Mouse (Mus musculus): ENCODE data around the gene Klrb1b. TPM values are rescaled to one million over a fixed set of nuclear protein-coding genes. Genes with fewer than 3 reads are reported as not detected.
"Not testable (repeated sequence)": the region's sequence is repeated elsewhere in the genome, so short reads cannot be mapped to it uniquely, and the experiment has no call there.

Gene Klrb1b
- polyA plus RNA-seq, 1 experiment from 2014 or later: not detected

DNA sequence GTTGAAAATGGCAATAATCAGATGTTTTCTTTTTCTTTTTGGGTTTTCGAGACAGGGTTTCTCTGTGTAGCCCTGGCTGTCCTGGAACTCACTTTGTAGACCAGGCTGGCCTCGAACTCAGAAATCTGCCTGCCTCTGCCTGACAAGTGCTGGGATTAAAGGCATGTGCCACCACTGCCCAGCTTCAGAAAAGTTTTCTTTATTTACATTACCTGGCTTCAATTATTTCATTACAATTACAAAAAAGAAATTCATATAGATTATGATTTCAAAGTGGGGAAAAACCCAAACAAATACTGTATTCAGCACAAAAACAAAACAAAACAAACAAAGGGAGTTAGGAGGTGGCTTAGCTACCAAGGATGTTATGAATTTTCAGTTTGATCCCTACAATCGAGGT lies 14.5 kb upstream of the Klrb1b start:
- H3K4me2 ChIP-seq; H3K27ac ChIP-seq; H3K9me3 ChIP-seq; H3K9ac ChIP-seq (replicated peaks); H3K4me3 ChIP-seq (replicated peaks); H3K36me3 ChIP-seq; ATAC-seq (ENCODE audit: insufficient number of reproducible peaks, insufficient read depth, low FRiP score, low TSS enrichment, low read depth); H3K27me3 ChIP-seq: not testable (repeated sequence)
- peaks cover 21% of the 10 kb centered on the region for H3K4me1 ChIP-seq (replicated peaks)
- 87% methylated on average over 3 of the region's 3 CpGs for WGBS

DNA sequence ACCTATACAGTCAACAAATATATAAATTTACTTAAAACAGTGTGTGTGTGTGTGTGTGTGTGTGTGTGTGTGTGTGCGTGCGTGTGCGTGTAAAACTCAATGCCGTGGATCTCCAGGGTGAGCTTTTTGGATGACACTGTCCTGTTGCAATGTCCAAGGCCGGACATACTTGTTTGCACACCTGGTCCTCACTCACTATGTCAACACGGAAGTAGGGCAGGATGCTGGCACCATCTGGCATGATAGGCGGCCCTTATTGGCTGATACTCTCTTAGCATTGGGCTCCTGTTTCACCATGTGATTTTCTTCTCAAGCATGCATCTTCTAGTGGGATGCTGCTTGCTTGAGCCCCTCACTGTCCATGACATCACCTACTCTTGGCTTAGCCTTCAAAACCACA lies 13.8 kb upstream of the Klrb1b start:
- Histone ChIP-seq H3K9ac (replicated peaks) (no peak overlapping the region), H3K4me3 (replicated peaks) (peak overlapping the region; percentile 62), H3K4me2 (peak overlapping the region; percentile 54), H3K9me3 (no peaks in the 10 kb centered on the region), H3K36me3 (no peaks in the 10 kb centered on the region), H3K4me1 (replicated peaks) (peaks cover 21% of the 10 kb centered on the region), H3K27ac (peak overlapping the region; percentile 93; the same call in 1 of the 2 replicates), H3K27me3 (no peaks in the 10 kb centered on the region)
- WGBS: 79% methylated on average over 7 of the region's 7 CpGs
- ATAC-seq (ENCODE audit: insufficient number of reproducible peaks, insufficient read depth, low FRiP score, low TSS enrichment, low read depth): no peak

GRCm38 (mm10) chr6:128839266-128839771 lies 13.2 kb upstream of the Klrb1b start:
- Histone ChIP-seq H3K4me3 (replicated peaks) (peak overlapping the region; percentile 62), H3K4me2 (peak overlapping the region; percentile 54), H3K9ac (replicated peaks) (peak overlapping the region; percentile 42; the same call in 1 of the 2 replicates), H3K9me3 (no peaks in the 10 kb centered on the region), H3K27me3 (no peaks in the 10 kb centered on the region), H3K27ac (peak overlapping the region; percentile 93), H3K36me3 (no peaks in the 10 kb centered on the region), H3K4me1 (replicated peaks) (peaks cover 20% of the 10 kb centered on the region)
- no peak for ATAC-seq (ENCODE audit: insufficient number of reproducible peaks, insufficient read depth, low FRiP score, low TSS enrichment, low read depth)
- under 1% methylated on average over 17 of the region's 17 CpGs for WGBS

GRCm38 (mm10) chr6:128838342-128839265 lies 12.5 kb upstream of the Klrb1b start:
- Histone ChIP-seq H3K4me1 (replicated peaks) (peaks cover 16% of the 10 kb centered on the region), H3K9ac (replicated peaks) (peak overlapping the region; percentile 75), H3K4me3 (replicated peaks) (peak overlapping the region; percentile 62), H3K27ac (peak overlapping the region; percentile 93), H3K4me2 (peak overlapping the region; percentile 54), H3K27me3 (no peaks in the 10 kb centered on the region), H3K36me3 (no peaks in the 10 kb centered on the region), H3K9me3 (no peaks in the 10 kb centered on the region)
- peak; percentile 16; the same call in 1 of the 2 replicates for ATAC-seq (ENCODE audit: insufficient number of reproducible peaks, insufficient read depth, low FRiP score, low TSS enrichment, low read depth)
- WGBS: under 1% methylated on average over 49 of the region's 49 CpGs

- ATAC-seq (ENCODE audit: insufficient number of reproducible peaks, insufficient read depth, low FRiP score, low TSS enrichment, low read depth): peak; percentile 57; the same call in 1 of the 2 replicates
- Histone ChIP-seq H3K9ac (replicated peaks) (peak overlapping the region; percentile 47), H3K27ac (peak overlapping the region; percentile 93), H3K9me3 (no peaks in the 10 kb centered on the region), H3K4me1 (replicated peaks) (peaks cover 16% of the 10 kb centered on the region), H3K4me2 (peak overlapping the region; percentile 54), H3K4me3 (replicated peaks) (peak overlapping the region; percentile 62), H3K36me3 (no peaks in the 10 kb centered on the region), H3K27me3 (no peaks in the 10 kb centered on the region)
- 3% methylated on average over 14 of the region's 14 CpGs for WGBS
Observed at GRCm38 (mm10) chr6:128837454-128838341, 11.6 kb upstream of the Klrb1b start.

DNA sequence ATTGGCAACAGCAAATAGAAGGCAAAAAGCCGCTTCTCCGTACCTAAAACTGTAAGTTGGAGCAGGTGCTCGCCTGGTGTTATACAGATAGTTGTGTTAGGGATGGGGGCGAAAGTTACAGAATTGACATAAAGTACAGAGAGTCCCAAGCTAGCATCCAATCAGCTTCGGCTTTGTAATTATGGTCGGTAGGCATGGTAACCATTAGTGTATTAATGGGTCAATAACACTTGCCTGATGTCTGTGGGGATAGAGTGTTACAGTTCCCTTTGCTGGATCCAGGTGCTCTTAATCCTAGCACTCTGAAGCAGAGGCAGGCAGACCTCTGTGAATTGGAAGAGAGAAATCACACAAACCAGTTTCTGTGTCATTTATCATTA lies 10.8 kb upstream of the Klrb1b start:
- H3K9me3 ChIP-seq: no peaks in the 10 kb centered on the region
- H3K4me3 ChIP-seq (replicated peaks): peak overlapping the region; percentile 62
- peak overlapping the region; percentile 93; the same call in 1 of the 2 replicates for H3K27ac ChIP-seq
- H3K36me3 ChIP-seq: no peaks in the 10 kb centered on the region
- H3K9ac ChIP-seq (replicated peaks): no peak overlapping the region
- H3K4me2 ChIP-seq: peak overlapping the region; percentile 54; the same call in 1 of the 2 replicates
- peaks cover 12% of the 10 kb centered on the region for H3K4me1 ChIP-seq (replicated peaks)
- ATAC-seq (ENCODE audit: insufficient number of reproducible peaks, insufficient read depth, low FRiP score, low TSS enrichment, low read depth): no peak
- WGBS: 87% methylated on average over 6 of the region's 6 CpGs
- no peaks in the 10 kb centered on the region for H3K27me3 ChIP-seq

GRCm38 (mm10) chr6:128836191-128836954 lies 10.2 kb upstream of the Klrb1b start:
- WGBS: 90% methylated on average over 8 of the region's 8 CpGs
- H3K36me3 ChIP-seq: no peaks in the 10 kb centered on the region

DNA sequence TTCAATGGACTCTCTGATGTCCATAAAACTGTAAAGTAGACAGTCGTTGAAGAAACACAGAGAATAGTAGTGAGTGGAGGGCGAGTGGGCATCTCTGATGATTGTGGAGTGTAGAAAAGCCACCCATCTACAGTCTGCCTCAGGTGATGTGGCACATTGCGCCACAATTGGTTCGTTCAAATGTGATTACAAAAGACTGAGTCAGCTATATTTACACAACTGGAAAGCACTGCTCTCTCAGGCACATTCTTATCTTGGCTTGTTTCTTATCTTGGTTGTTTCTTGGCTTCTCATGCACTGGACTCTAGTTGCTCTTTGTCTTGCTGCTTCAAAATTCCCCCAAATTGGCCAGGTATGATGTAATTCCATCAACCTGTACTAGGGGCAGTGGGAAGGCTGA lies 9.4 kb upstream of the Klrb1b start:
- Histone ChIP-seq H3K27me3 (no peaks in the 10 kb centered on the region), H3K4me3 (replicated peaks) (no peak overlapping the region), H3K9me3 (no peaks in the 10 kb centered on the region), H3K27ac (no peak overlapping the region), H3K36me3 (no peaks in the 10 kb centered on the region), H3K4me1 (replicated peaks) (peaks cover 8% of the 10 kb centered on the region; the same call in 1 of the 2 replicates), H3K9ac (replicated peaks) (no peak overlapping the region), H3K4me2 (no peak overlapping the region)
- WGBS: 85% methylated on average over 4 of the region's 4 CpGs
- no peak for ATAC-seq (ENCODE audit: insufficient number of reproducible peaks, insufficient read depth, low FRiP score, low TSS enrichment, low read depth)

More at GRCm38 (mm10) chr6:128836191-128836954, 10.2 kb upstream of the Klrb1b start:
- Histone ChIP-seq H3K4me3 (replicated peaks) (no peak overlapping the region), H3K4me2 (no peak overlapping the region), H3K4me1 (replicated peaks) (peaks cover 8% of the 10 kb centered on the region; the same call in 1 of the 2 replicates), H3K27me3 (no peaks in the 10 kb centered on the region), H3K9me3 (no peaks in the 10 kb centered on the region), H3K9ac (replicated peaks) (no peak overlapping the region), H3K27ac (no peak overlapping the region)
- ATAC-seq (ENCODE audit: insufficient number of reproducible peaks, insufficient read depth, low FRiP score, low TSS enrichment, low read depth): no peak

DNA sequence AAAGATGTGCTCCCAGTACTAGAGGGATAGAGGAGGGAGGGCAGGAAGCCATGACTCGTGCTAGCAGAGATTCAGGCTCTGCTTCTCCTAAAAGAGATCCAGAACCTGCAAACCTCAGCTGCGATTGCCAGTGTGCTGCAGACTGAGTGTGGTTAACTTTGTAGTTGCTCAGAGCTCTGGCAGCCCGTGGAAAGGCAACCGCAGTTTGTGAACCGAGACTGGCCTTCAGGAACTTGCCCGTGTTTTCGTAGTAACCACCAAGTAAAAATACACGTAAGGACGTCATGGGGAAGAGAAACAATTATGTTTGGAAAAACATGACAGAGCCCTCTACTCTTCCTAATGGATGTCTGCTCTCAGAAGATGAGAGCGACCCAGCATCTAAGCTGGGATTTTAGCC lies 6.9 kb upstream of the Klrb1b start:
- WGBS: 84% methylated on average over 10 of the region's 10 CpGs
- Histone ChIP-seq H3K27ac (no peak overlapping the region), H3K4me3 (replicated peaks) (no peak overlapping the region), H3K4me1 (replicated peaks) (0 out of 2 replicates have a peak, but pooled peaks cover 6% of the 10 kb centered on the region), H3K9ac (replicated peaks) (no peak overlapping the region), H3K36me3 (no peaks in the 10 kb centered on the region), H3K4me2 (no peak overlapping the region), H3K9me3 (no peaks in the 10 kb centered on the region), H3K27me3 (no peaks in the 10 kb centered on the region)
- no peak for ATAC-seq (ENCODE audit: insufficient number of reproducible peaks, insufficient read depth, low FRiP score, low TSS enrichment, low read depth)

GRCm38 (mm10) chr6:128829837-128830236 lies 3.7 kb upstream of the Klrb1b start:
- Histone ChIP-seq H3K4me2 (no peak overlapping the region), H3K9me3 (no peaks in the 10 kb centered on the region), H3K27me3 (no peaks in the 10 kb centered on the region), H3K4me3 (replicated peaks) (no peak overlapping the region), H3K27ac (no peak overlapping the region), H3K4me1 (replicated peaks) (0 out of 2 replicates have a peak, but pooled peaks cover 3% of the 10 kb centered on the region), H3K36me3 (no peaks in the 10 kb centered on the region), H3K9ac (replicated peaks) (no peak overlapping the region)
- WGBS: 60% methylated on average over 4 of the region's 4 CpGs
- ATAC-seq (ENCODE audit: insufficient number of reproducible peaks, insufficient read depth, low FRiP score, low TSS enrichment, low read depth): no peak

All from limb, embryonic 12.5 days (tissue).